Mouse (Mus musculus) lung, adult 2 months (tissue): ENCODE results near the gene Acot8.

Source experiments
- CTCF ChIP-seq: fragments of 200-500 bp; IDR thresholded peaks from 2 replicates; pipeline ENCODE4 v1.5.1; 2011; ENCODE audit warnings: mild to moderate bottlenecking, low read length, control low read depth; ENCODE audit not compliant: insufficient read depth
- POLR2A ChIP-seq: fragments of 200-500 bp; IDR thresholded peaks from 2 replicates; pipeline ENCODE4 v1.6.1; 2011; ENCODE audit warnings: low read depth, mild to moderate bottlenecking, control low read depth, low read length, borderline replicate concordance; ENCODE audit errors: extremely low read depth

- TF ChIP-seq CTCF, result no peak
- TF ChIP-seq POLR2A, result no peak
Measured at GRCm38 (mm10) chr2:164829090-164829489, 24.4 kb upstream of the Acot8 start.
